ENCODE assay signal across 8 mouse cellular contexts in the genomic region with DNA sequence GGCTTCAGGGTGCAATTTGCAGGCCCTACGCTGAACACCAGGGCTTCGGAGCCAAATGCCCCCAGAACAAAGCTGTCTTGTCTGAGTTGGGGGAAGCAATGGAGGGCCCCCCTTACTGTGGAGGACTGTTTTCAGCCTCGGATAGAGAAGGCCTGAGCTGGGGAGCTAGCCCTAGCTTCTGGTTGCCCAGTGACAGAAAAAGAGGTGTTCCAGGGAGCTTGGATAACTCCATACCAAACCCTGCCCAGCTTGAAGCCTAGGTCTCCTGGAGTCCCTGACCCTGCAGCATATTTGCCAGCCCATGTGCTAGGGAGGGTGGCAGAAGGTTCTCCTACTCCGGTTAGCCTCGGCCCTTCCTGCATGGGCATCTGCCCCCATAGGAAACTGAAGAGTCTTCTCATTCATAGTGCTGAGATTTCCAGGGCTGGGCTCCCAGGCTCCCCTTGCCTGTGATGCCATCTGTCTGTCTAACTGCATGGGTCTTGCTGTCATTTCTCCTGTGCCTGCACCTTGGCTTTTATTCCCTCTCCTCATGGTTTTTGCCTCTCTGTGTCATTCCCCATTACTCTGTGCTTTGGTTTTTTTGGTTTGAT. TPM values are rescaled to one million over a fixed set of nuclear protein-coding genes. Genes with fewer than 3 reads are reported as not detected.
DNase-seq lines count a peak whose midpoint lies in the region; ATAC-seq lines count a peak whose summit lies in the region.

No protein-coding gene starts in this region.

- intact Hi-C loops in left cerebral cortex, postnatal 4 days (cut with DNase I), result no loop called here

- no peaks in the 10 kb centered on the region for H3K9me3 ChIP-seq in heart, embryonic 13.5 days
- no peaks in the 10 kb centered on the region for H3K9me3 ChIP-seq in hindbrain, embryonic 11.5 days (ENCODE audit: control insufficient read depth, low read length)
- no peaks in the 10 kb centered on the region for H3K9me3 ChIP-seq in midbrain, embryonic 11.5 days (ENCODE audit: control insufficient read depth, low read length)

- peak overlapping the region; percentile 87 for H3K4me2 ChIP-seq in heart, embryonic 13.5 days
- peak overlapping the region; percentile 81 for H3K4me2 ChIP-seq in hindbrain, embryonic 11.5 days (replicated peaks; ENCODE audit: low read depth, low read length)
- peak overlapping the region; percentile 85 for H3K4me2 ChIP-seq in midbrain, embryonic 11.5 days

- peaks cover 58% of the 10 kb centered on the region for H3K4me1 ChIP-seq in heart, embryonic 13.5 days
- H3K4me1 ChIP-seq in hindbrain, embryonic 11.5 days (replicated peaks; ENCODE audit: control insufficient read depth, insufficient read depth, low read length), result peaks cover 8% of the 10 kb centered on the region
- peaks cover 27% of the 10 kb centered on the region for H3K4me1 ChIP-seq in midbrain, embryonic 11.5 days (ENCODE audit: control insufficient read depth, insufficient read depth, low read length)

- ATAC-seq in heart, embryonic 13.5 days (ENCODE audit: extremely low read depth, insufficient number of reproducible peaks, low FRiP score, low TSS enrichment), result no peak
- ATAC-seq in hindbrain, embryonic 11.5 days (ENCODE audit: low FRiP score), result no peak
- ATAC-seq in midbrain, embryonic 11.5 days (ENCODE audit: low FRiP score), result no peak

- peaks cover 8% of the 10 kb centered on the region; the same call in 1 of the 2 replicates for H3K36me3 ChIP-seq in heart, embryonic 13.5 days
- H3K36me3 ChIP-seq in hindbrain, embryonic 11.5 days (ENCODE audit: control insufficient read depth, insufficient read depth, low read length), result no peaks in the 10 kb centered on the region
- no peaks in the 10 kb centered on the region for H3K36me3 ChIP-seq in midbrain, embryonic 11.5 days (ENCODE audit: control insufficient read depth, insufficient read depth, low read length)

- 34% methylated on average over 5 of the region's 5 CpGs for WGBS in heart, embryonic 13.5 days
- 15% methylated on average over 5 of the region's 5 CpGs for WGBS in hindbrain, embryonic 11.5 days
- WGBS in midbrain, embryonic 11.5 days, result 20% methylated on average over 5 of the region's 5 CpGs

- peaks cover 68% of the 10 kb centered on the region for H3K27me3 ChIP-seq in heart, embryonic 13.5 days (replicated peaks)
- peaks cover 34% of the 10 kb centered on the region for H3K27me3 ChIP-seq in hindbrain, embryonic 11.5 days (ENCODE audit: control insufficient read depth, insufficient read depth, low read length)
- H3K27me3 ChIP-seq in midbrain, embryonic 11.5 days (ENCODE audit: control insufficient read depth, insufficient read depth, low read length), result peaks cover 32% of the 10 kb centered on the region

- H3K4me3 ChIP-seq in heart, embryonic 13.5 days, result peak overlapping the region; percentile 77
- peak overlapping the region; percentile 51 for H3K4me3 ChIP-seq in hindbrain, embryonic 11.5 days (ENCODE audit: low read depth, low read length)
- H3K4me3 ChIP-seq in midbrain, embryonic 11.5 days (ENCODE audit: low read depth, low read length), result peak overlapping the region; percentile 52

- H3K9ac ChIP-seq in heart, embryonic 13.5 days, result peak overlapping the region; percentile 83
- H3K9ac ChIP-seq in hindbrain, embryonic 11.5 days (ENCODE audit: low read depth, low read length), result peak overlapping the region; percentile 56; the same call in 1 of the 2 replicates
- peak overlapping the region; percentile 55; the same call in 1 of the 2 replicates for H3K9ac ChIP-seq in midbrain, embryonic 11.5 days (ENCODE audit: low read length)

- peak overlapping the region; percentile 90 for H3K27ac ChIP-seq in heart, embryonic 13.5 days (replicated peaks)
- H3K27ac ChIP-seq in hindbrain, embryonic 11.5 days (ENCODE audit: low read depth, low read length), result peak overlapping the region; percentile 5; the same call in 1 of the 2 replicates
- H3K27ac ChIP-seq in midbrain, embryonic 11.5 days (ENCODE audit: low read depth, low read length), result no peak overlapping the region

- DNase-seq in heart, postnatal 4 days, result no peak
- DNase-seq in NIH3T3 (ENCODE audit: low read depth), result peak; percentile 58
- DNase-seq in hindbrain, embryonic 11.5 days (ENCODE audit: low spot score), result no peak
- peak; percentile 86 for DNase-seq in midbrain, embryonic 11.5 days (ENCODE audit: low spot score, missing footprints)
- DNase-seq in layer of hippocampus, adult 18-20 months (ENCODE audit: low spot score in 2 of 2), result no peak
- no peak for DNase-seq in left cerebral cortex, postnatal 4 days
- no peak for DNase-seq in layer of hippocampus, postnatal 14 days (ENCODE audit: low spot score in 2 of 2)

RNA-seq across cellular contexts. Expression of a gene that starts 0.6 kb away (rescaled TPM):
- 6.9 and 7.1 TPM in 2 replicates for polyA plus RNA-seq in heart, embryonic 13.5 days (2015; fragmentation: Nextera tagmentation; extraction: Ambion mirVana)
- 1 to 10 TPM; 4.7 to 6.0 TPM for total RNA-seq in heart, postnatal 4 days (2021)
- polyA plus RNA-seq in hindbrain, embryonic 11.5 days (2014; fragmentation: Nextera tagmentation; extraction: Ambion mirVana), result 7.1 and 7.7 TPM in 2 replicates
- 6.6 and 6.8 TPM in 2 replicates for polyA plus RNA-seq in midbrain, embryonic 11.5 days (2014; fragmentation: Nextera tagmentation; extraction: Ambion mirVana)
- 1 to 10 TPM; 2.5 to 2.8 TPM for total RNA-seq in layer of hippocampus, adult 18-20 months (2021)
- total RNA-seq in left cerebral cortex, postnatal 4 days (2021), result 1 to 10 TPM; 3.2 to 3.6 TPM
- total RNA-seq in layer of hippocampus, postnatal 14 days (2021), result 1 to 10 TPM; 2.3 to 3.8 TPM

RNA-seq across cellular contexts. Expression of a gene that starts 1.3 kb away (rescaled TPM):
- 7.6 and 9.3 TPM in 2 replicates for polyA plus RNA-seq in heart, embryonic 13.5 days (2015; fragmentation: Nextera tagmentation; extraction: Ambion mirVana)
- total RNA-seq in heart, postnatal 4 days (2021), result 1 to 10 TPM; 5.3 to 6.1 TPM
- 4.5 and 6.6 TPM in 2 replicates for polyA plus RNA-seq in hindbrain, embryonic 11.5 days (2014; fragmentation: Nextera tagmentation; extraction: Ambion mirVana)
- 4.0 and 5.2 TPM in 2 replicates for polyA plus RNA-seq in midbrain, embryonic 11.5 days (2014; fragmentation: Nextera tagmentation; extraction: Ambion mirVana)
- 1 to 10 TPM; 3.8 to 4.3 TPM for total RNA-seq in layer of hippocampus, adult 18-20 months (2021)
- 1 to 10 TPM in 1 of 2 experiments, under 1 TPM in 1; 0.76 to 1.7 TPM for total RNA-seq in left cerebral cortex, postnatal 4 days (2021)
- total RNA-seq in layer of hippocampus, postnatal 14 days (2021), result 1 to 10 TPM; 3.1 to 3.3 TPM

RNA-seq across cellular contexts. Expression of a gene that starts 19.8 kb away (rescaled TPM):
- polyA plus RNA-seq in heart, embryonic 13.5 days (2015; fragmentation: Nextera tagmentation; extraction: Ambion mirVana), result 120 and 123 TPM in 2 replicates
- total RNA-seq in heart, postnatal 4 days (2021), result 10 to 100 TPM; 84.1 to 88.4 TPM
- polyA plus RNA-seq in hindbrain, embryonic 11.5 days (2014; fragmentation: Nextera tagmentation; extraction: Ambion mirVana), result 112 TPM in 2 replicates
- 109 and 111 TPM in 2 replicates for polyA plus RNA-seq in midbrain, embryonic 11.5 days (2014; fragmentation: Nextera tagmentation; extraction: Ambion mirVana)
- total RNA-seq in layer of hippocampus, adult 18-20 months (2021), result 100 to 1,000 TPM; 125 to 137 TPM
- 10 to 100 TPM; 94.8 to 98.5 TPM for total RNA-seq in left cerebral cortex, postnatal 4 days (2021)
- 100 to 1,000 TPM; 108 to 116 TPM for total RNA-seq in layer of hippocampus, postnatal 14 days (2021)

RNA-seq across cellular contexts. Expression of a gene that starts 20.5 kb away (rescaled TPM):
- 80.2 and 94.2 TPM in 2 replicates for polyA plus RNA-seq in heart, embryonic 13.5 days (2015; fragmentation: Nextera tagmentation; extraction: Ambion mirVana)
- total RNA-seq in heart, postnatal 4 days (2021), result 10 to 100 TPM; 42.6 to 43.5 TPM
- 31.7 and 33.9 TPM in 2 replicates for polyA plus RNA-seq in hindbrain, embryonic 11.5 days (2014; fragmentation: Nextera tagmentation; extraction: Ambion mirVana)
- polyA plus RNA-seq in midbrain, embryonic 11.5 days (2014; fragmentation: Nextera tagmentation; extraction: Ambion mirVana), result 28.2 and 30.0 TPM in 2 replicates
- total RNA-seq in layer of hippocampus, adult 18-20 months (2021), result 10 to 100 TPM; 43.3 to 47.7 TPM
- 10 to 100 TPM; 66.1 to 70.5 TPM for total RNA-seq in left cerebral cortex, postnatal 4 days (2021)
- 10 to 100 TPM; 55.7 to 60.1 TPM for total RNA-seq in layer of hippocampus, postnatal 14 days (2021)

RNA-seq across cellular contexts. Expression of a gene that starts 23.1 kb away (rescaled TPM):
- polyA plus RNA-seq in heart, embryonic 13.5 days (2015; fragmentation: Nextera tagmentation; extraction: Ambion mirVana), result 0.41 and 0.62 TPM in 2 replicates
- under 1 TPM; 0.59 to 0.62 TPM for total RNA-seq in heart, postnatal 4 days (2021)
- 0.81 and 0.93 TPM in 2 replicates for polyA plus RNA-seq in hindbrain, embryonic 11.5 days (2014; fragmentation: Nextera tagmentation; extraction: Ambion mirVana)
- 0.43 and 0.68 TPM in 2 replicates for polyA plus RNA-seq in midbrain, embryonic 11.5 days (2014; fragmentation: Nextera tagmentation; extraction: Ambion mirVana)
- total RNA-seq in layer of hippocampus, adult 18-20 months (2021), result under 1 TPM; 0.50 to 0.61 TPM
- total RNA-seq in left cerebral cortex, postnatal 4 days (2021), result under 1 TPM; 0.62 to 0.84 TPM
- total RNA-seq in layer of hippocampus, postnatal 14 days (2021), result under 1 TPM; 0.48 to 0.74 TPM

Comparison
In these comparisons a context has a peak if more than half of its experiments do, and no peak if none do; other contexts are left out.
1. DNase-seq: peak in NIH3T3 (single experiment) and midbrain, embryonic 11.5 days (single experiment); none in heart, postnatal 4 days (single experiment), hindbrain, embryonic 11.5 days (single experiment), layer of hippocampus, adult 18-20 months (0 of 2), left cerebral cortex, postnatal 4 days (single experiment) and layer of hippocampus, postnatal 14 days (0 of 2).
2. Peak in every context shown above with its lines, with median percentiles within 50 percentile points of each other: H3K4me2 ChIP-seq, H3K4me3 ChIP-seq and H3K9ac ChIP-seq.